Mouse (Mus musculus) CH12.LX (cell line): ENCODE data around the gene Zfp729b. TPM values are rescaled to one million over a fixed set of nuclear protein-coding genes. Genes with fewer than 3 reads are reported as not detected.
A peak's percentile ranks its signal among the peaks of the same experiment; 100 is the strongest.

ENCODE experiments used
- DNase-seq: peaks from one replicate; pipeline ENCODE4 v3.0.0-alpha.2; 2013; ENCODE audit errors: extremely low read depth
- H3K27ac ChIP-seq: 2 replicates; pipeline ENCODE4 v1.5.1; 2012; ENCODE audit warnings: low read depth, mild to moderate bottlenecking, control low read depth, moderate library complexity; ENCODE audit not compliant: insufficient read depth
- H3K27me3 ChIP-seq: replicated peaks from 2 replicates; pipeline ENCODE3; 2012; ENCODE audit warnings: inconsistent platforms
- H3K36me3 ChIP-seq, 2 experiments: replicated peaks in 1 of 2; 2 replicates each; pipeline versions ENCODE3 to v1.6.1; 2012; ENCODE audit warnings: inconsistent platforms in 1 of 2, low read length in 1 of 2, mild to moderate bottlenecking in 1 of 2, mixed read lengths in 1 of 2, moderate library complexity in 1 of 2; ENCODE audit not compliant: control insufficient read depth in 1 of 2, insufficient read depth in 1 of 2
- H3K4me1 ChIP-seq, 2 experiments: 2 replicates each; pipeline ENCODE4 v1.6.1; 2012; ENCODE audit warnings: inconsistent platforms in 1 of 2, moderate library complexity in 1 of 2; ENCODE audit not compliant: insufficient read depth in 2 of 2, control insufficient read depth in 1 of 2
- H3K4me2 ChIP-seq: 2 replicates; pipeline ENCODE4 v1.6.1; 2012; ENCODE audit warnings: low read depth, mild to moderate bottlenecking, control low read depth; ENCODE audit not compliant: poor library complexity, insufficient read depth, severe bottlenecking
- H3K4me3 ChIP-seq, 3 experiments: fragments of 150-350 bp in 1 of 3; sonication (generic) in 1 of 3; replicated peaks in 1 of 3; 2 replicates each; pipeline versions ENCODE3 to v1.5.1; 2011 to 2012; ENCODE audit warnings: low read depth in 2 of 3, low read length in 2 of 3, mild to moderate bottlenecking in 2 of 3, moderate library complexity in 2 of 3, control low read depth in 1 of 3, improper control_type of control experiment in 1 of 3, inconsistent platforms in 1 of 3, mixed read lengths in 1 of 3; ENCODE audit not compliant: poor library complexity in 1 of 3
- H3K79me2 ChIP-seq: replicated peaks from 2 replicates; pipeline ENCODE4 v1.6.1; 2012; ENCODE audit warnings: mild to moderate bottlenecking, moderate library complexity; ENCODE audit not compliant: control insufficient read depth, poor library complexity, insufficient read depth, severe bottlenecking; ENCODE audit errors: extremely low read depth
- H3K9ac ChIP-seq: 2 replicates; pipeline ENCODE4 v1.6.1; 2012; ENCODE audit warnings: low read depth, mild to moderate bottlenecking, control low read depth, moderate library complexity; ENCODE audit not compliant: insufficient read depth
- H3K9me3 ChIP-seq: replicated peaks from 2 replicates; pipeline ENCODE3; 2012; ENCODE audit warnings: low read length, inconsistent platforms, mixed read lengths
- CHD1 ChIP-seq: IDR thresholded peaks from 2 replicates; pipeline ENCODE4 v1.6.1; 2012; ENCODE audit warnings: low read depth, low read length, improper control_type of control experiment, inconsistent platforms
- E2F4 ChIP-seq: IDR thresholded peaks from 2 replicates; pipeline ENCODE4 v1.6.1; 2011; ENCODE audit warnings: low read depth, low read length, improper control_type of control experiment; ENCODE audit not compliant: insufficient replicate concordance
- EP300 ChIP-seq: IDR thresholded peaks from 2 replicates; pipeline ENCODE4 v1.6.1; 2011; ENCODE audit warnings: low read length, improper control_type of control experiment
- ETS1 ChIP-seq: conservative IDR thresholded peaks from 2 replicates; pipeline ENCODE4 v1.6.1; 2012; ENCODE audit warnings: low read depth, mild to moderate bottlenecking, inconsistent platforms, low read length, improper control_type of control experiment, moderate library complexity
- IRF4 ChIP-seq: IDR thresholded peaks from 2 replicates; pipeline ENCODE4 v1.6.1; 2014; ENCODE audit warnings: low read depth, mild to moderate bottlenecking, inconsistent platforms, low read length, improper control_type of control experiment
- JUN ChIP-seq: IDR thresholded peaks from 2 replicates; pipeline ENCODE4 v1.6.1; 2011; ENCODE audit warnings: low read depth, mild to moderate bottlenecking, low read length, improper control_type of control experiment, moderate library complexity; ENCODE audit not compliant: insufficient read depth
- KAT2A ChIP-seq: IDR thresholded peaks from 2 replicates; pipeline ENCODE4 v1.6.1; 2012; ENCODE audit warnings: low read length, improper control_type of control experiment, inconsistent platforms; ENCODE audit not compliant: insufficient replicate concordance
- MEF2A ChIP-seq: IDR thresholded peaks from 2 replicates; pipeline ENCODE4 v1.6.1; 2014; ENCODE audit warnings: low read depth, mild to moderate bottlenecking, inconsistent platforms, low read length, improper control_type of control experiment, borderline replicate concordance
- MXI1 ChIP-seq: IDR thresholded peaks from 2 replicates; pipeline ENCODE4 v1.6.1; 2011; ENCODE audit warnings: mild to moderate bottlenecking, low read depth, low read length, improper control_type of control experiment
- MYC ChIP-seq: IDR thresholded peaks from 2 replicates; pipeline ENCODE4 v1.6.1; 2011; ENCODE audit warnings: low read depth, mild to moderate bottlenecking, improper control_type of control experiment, low read length
- PAX5 ChIP-seq: IDR thresholded peaks from 2 replicates; pipeline ENCODE4 v1.6.1; 2012; ENCODE audit warnings: low read length, inconsistent platforms, mixed read lengths
- RAD21 ChIP-seq: IDR thresholded peaks from 2 replicates; pipeline ENCODE4 v1.6.1; 2011; ENCODE audit warnings: low read depth, mild to moderate bottlenecking, low read length, improper control_type of control experiment, moderate library complexity
- RCOR1 ChIP-seq: conservative IDR thresholded peaks from 2 replicates; pipeline ENCODE4 v1.6.1; 2012; ENCODE audit warnings: low read depth, mild to moderate bottlenecking, inconsistent platforms, low read length, improper control_type of control experiment
- SIN3A ChIP-seq: IDR thresholded peaks from 2 replicates; pipeline ENCODE4 v1.6.1; 2012; ENCODE audit warnings: low read length, improper control_type of control experiment, inconsistent platforms
- SMC3 ChIP-seq: IDR thresholded peaks from 2 replicates; pipeline ENCODE4 v1.6.1; 2011; ENCODE audit warnings: low read depth, low read length, improper control_type of control experiment
- TBP ChIP-seq: conservative IDR thresholded peaks from 2 replicates; pipeline ENCODE4 v1.6.1; 2011; ENCODE audit warnings: low read depth, low read length, improper control_type of control experiment
- USF1 ChIP-seq: IDR thresholded peaks from 2 replicates; pipeline ENCODE4 v1.6.1; 2014; ENCODE audit warnings: low read depth, mild to moderate bottlenecking, inconsistent platforms, low read length, improper control_type of control experiment
- USF2 ChIP-seq: conservative IDR thresholded peaks from 2 replicates; pipeline ENCODE4 v1.6.1; 2011; ENCODE audit warnings: low read depth, low read length, improper control_type of control experiment
- ZMIZ1 ChIP-seq: IDR thresholded peaks from 2 replicates; pipeline ENCODE4 v1.6.1; 2012; ENCODE audit warnings: low read depth, mild to moderate bottlenecking, inconsistent platforms, low read length, improper control_type of control experiment
- ZNF384 ChIP-seq: IDR thresholded peaks from 2 replicates; pipeline ENCODE4 v1.6.1; 2012; ENCODE audit warnings: low read depth, low read length, improper control_type of control experiment, inconsistent platforms
- dilution Hi-C: fragments of 300-500 bp; cut with MboI; formaldehyde crosslinking; loops from 2 replicates; pipeline ENCODE4 v1.14.3; 2020; ENCODE audit warnings: low sequenced_read_pairs; ENCODE audit not compliant: extremely low pct_unique_long_range_greater_than_20kb, extremely low pct_ligation_motif_present
- in situ Hi-C: fragments of 300-500 bp; cut with MboI; formaldehyde crosslinking; loops from 3 replicates; pipeline ENCODE4 v1.14.3; 2019; ENCODE audit warnings: low sequenced_read_pairs, low pct_ligation_motif_present, low pct_unique_long_range_greater_than_20kb, mixed read lengths
- polyA plus RNA-seq: library from polyadenylated mRNA; unstranded; fragments of >175 nt; gene quantifications from 2 replicates; pipeline ENCODE4 v1.2.1, GENCODE M21; 2012; ENCODE audit warnings: low read depth; ENCODE audit not compliant: insufficient read length
- total RNA-seq, 2 experiments: library from RNA; depleted of rRNA; stranded (reverse); fragments of 300-350 nt in 1 of 2; fragments of >200 nt in 1 of 2; gene quantifications; 2 replicates each; pipeline ENCODE4 v1.2.3; 2012 to 2014

Zfp729b gene
- total and polyA plus RNA-seq, 3 experiments: 4.8 to 13.4 (median 6.5) TPM

DNA sequence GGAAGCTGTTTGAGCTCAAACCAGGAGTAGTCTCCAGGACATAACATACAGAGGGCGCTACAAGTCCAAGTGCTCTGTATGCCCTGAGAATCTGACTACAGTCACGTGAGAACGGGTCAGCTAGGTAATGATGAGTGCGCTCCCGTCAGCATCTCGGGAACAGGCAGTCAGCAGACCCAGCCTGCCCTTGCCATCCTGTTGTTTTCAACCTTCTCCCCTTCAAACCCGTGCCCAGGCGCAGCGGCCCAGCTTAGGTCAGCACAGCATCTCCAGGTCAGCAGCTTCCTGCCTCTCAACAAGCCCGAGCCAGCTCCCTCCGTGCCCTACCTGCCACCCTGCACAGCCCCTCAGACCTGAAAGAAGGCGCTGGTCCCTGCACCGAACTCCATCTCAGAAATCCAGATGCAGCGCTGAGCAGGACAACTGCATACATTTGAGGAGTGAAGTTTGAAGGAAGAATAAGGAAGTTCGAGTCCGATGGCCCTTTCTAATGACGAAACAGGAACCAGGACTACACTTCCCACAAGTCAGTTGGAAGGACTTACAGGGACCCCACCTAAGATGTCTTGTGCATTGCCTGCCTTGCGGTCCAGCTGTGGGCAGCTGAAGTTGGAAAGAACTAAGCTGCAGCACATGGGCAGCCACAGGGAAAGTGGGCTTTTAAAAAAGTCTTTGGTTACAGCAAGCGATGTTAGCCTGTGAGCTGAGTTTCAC is 27.9 kb upstream of the Zfp729b start, which contains the start of the genes Gm49345 and Zfp729a (continued):
- peak; percentile 44 for TF ChIP-seq USF2
- TF ChIP-seq JUN: no peak
- TF ChIP-seq MEF2A: no peak
- TF ChIP-seq KAT2A: peak; percentile 95
- no peak for TF ChIP-seq E2F4
- peak; percentile 43 for TF ChIP-seq SMC3
- TF ChIP-seq SIN3A: 0 out of 2 replicates have a peak, but pooled peaks have one; percentile 77
- TF ChIP-seq CHD1: no peak
- TF ChIP-seq RAD21: peak; percentile 47
- peak; percentile 43; the same call in 1 of the 2 replicates for TF ChIP-seq IRF4
- TF ChIP-seq MXI1: no peak; the same call in 1 of the 2 replicates

- peak; percentile 17 for DNase-seq
- in situ Hi-C loops: no loop called here
- H3K4me2 ChIP-seq: no peak overlapping the region; the same call in 1 of the 2 replicates
- no peaks in the 10 kb centered on the region for H3K9me3 ChIP-seq
- H3K4me3 ChIP-seq: no peak overlapping the region
- no peaks in the 10 kb centered on the region for H3K79me2 ChIP-seq
- H3K27ac ChIP-seq: no peak overlapping the region
- peaks cover 0 to 5% of the 10 kb centered on the region in 2 experiments; a peak in 2 of 4 replicates for H3K4me1 ChIP-seq
- H3K27me3 ChIP-seq: no peaks in the 10 kb centered on the region
- peaks cover 0 to 5% of the 10 kb centered on the region in 2 experiments for H3K36me3 ChIP-seq
- TF ChIP-seq RCOR1 (no peak), TBP (no peak), IRF4 (no peak), ZNF384 (no peak; the same call in 1 of the 2 replicates), PAX5 (no peak), ZMIZ1 (no peak), MYC (no peak), EP300 (no peak), MEF2A (no peak), ETS1 (no peak), USF1 (no peak)
- H3K9ac ChIP-seq: no peak overlapping the region
- dilution Hi-C loops: no loop called here
Observed at GRCm38 (mm10) chr13:67610108-67610507, 601 bp upstream of the Zfp729b start.
